Mouse (Mus musculus) kidney, adult 2 months (tissue): ENCODE measurements around the gene Olfr402. TPM values are rescaled to one million over a fixed set of nuclear protein-coding genes. Genes with fewer than 3 reads are reported as not detected.

Experiments
- DNase-seq: peaks from one replicate; pipeline ENCODE4 v3.0.0; 2021
- H3K27ac ChIP-seq: fragments of 200-500 bp; 2 replicates; pipeline ENCODE4 v1.5.1; 2012; ENCODE audit warnings: low read depth, low read length, control low read depth, inconsistent platforms; ENCODE audit not compliant: insufficient read depth
- H3K27me3 ChIP-seq: fragments of 200-500 bp; replicated peaks from 2 replicates; pipeline ENCODE4 v1.6.1; 2012; ENCODE audit warnings: mild to moderate bottlenecking, moderate library complexity, low read length, inconsistent platforms; ENCODE audit not compliant: control insufficient read depth, insufficient read depth
- H3K36me3 ChIP-seq: fragments of 200-500 bp; 2 replicates; pipeline ENCODE4 v1.6.1; 2012; ENCODE audit warnings: mild to moderate bottlenecking, moderate library complexity, low read length, inconsistent platforms; ENCODE audit not compliant: control insufficient read depth, insufficient read depth
- H3K4me1 ChIP-seq: fragments of 200-500 bp; 2 replicates; pipeline ENCODE4 v1.6.1; 2011; ENCODE audit warnings: low read length; ENCODE audit not compliant: control insufficient read depth, insufficient read depth
- H3K4me3 ChIP-seq: fragments of 200-500 bp; 2 replicates; pipeline ENCODE4 v1.5.1; 2011; ENCODE audit warnings: mild to moderate bottlenecking, low read depth, low read length, control low read depth; ENCODE audit not compliant: insufficient read depth
- CTCF ChIP-seq: fragments of 200-500 bp; conservative IDR thresholded peaks from 2 replicates; pipeline ENCODE4 v1.5.1; 2011; ENCODE audit warnings: low read depth, mild to moderate bottlenecking, control low read depth, low read length, moderate library complexity, mixed read lengths; ENCODE audit not compliant: insufficient read depth, insufficient read length
- POLR2A ChIP-seq: fragments of 200-500 bp; IDR thresholded peaks from one replicate; pipeline ENCODE4 v1.6.1; 2011; ENCODE audit warnings: low read depth, low read length, control low read depth
- polyA plus RNA-seq: library from polyadenylated mRNA; depleted of rRNA; stranded (reverse); fragments of >200 nt; gene quantifications from 2 replicates; pipeline ENCODE4 v1.2.3, GENCODE M21; 2012; rRNA removed

The Olfr402 gene
- polyA plus RNA-seq, 1 experiment = not detected

DNA sequence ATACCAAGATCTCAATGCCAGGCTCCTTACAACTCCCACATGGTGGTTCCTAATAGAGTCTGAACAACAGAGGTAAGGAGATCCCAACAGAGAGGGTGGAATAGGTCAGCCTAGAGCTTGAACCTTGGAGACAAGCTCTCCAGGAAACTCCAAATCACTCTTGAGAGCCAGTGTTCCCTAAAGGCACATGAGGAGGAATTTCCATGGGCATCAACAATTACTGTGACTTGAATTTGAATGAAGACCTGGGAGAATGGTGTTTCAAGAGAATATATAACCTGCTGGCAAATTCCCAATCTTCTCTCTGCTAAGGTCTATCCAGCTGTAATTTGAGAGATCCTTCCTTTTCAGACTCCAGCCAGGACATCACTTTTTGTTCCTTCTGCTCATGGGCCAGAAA lies 32.6 kb downstream of the Olfr402 start, which contains the start of gene Olfr403:
Gene Olfr403 (plus strand): TSS at position 301 of the 400 bp plus-strand sequence.
- no peak for TF ChIP-seq CTCF
- no peak for TF ChIP-seq POLR2A
- Histone ChIP-seq H3K27me3 (no peaks in the 10 kb centered on the region), H3K4me3 (no peak within 1 kb of the TSS), H3K36me3 (no peaks in the 10 kb centered on the region), H3K27ac (no peak within 1 kb of the TSS), H3K4me1 (no peaks in the 10 kb centered on the region)
- DNase-seq = no peak

Other genes starting within 250 kb of the Olfr402 start
- gene Olfr395, start 244.2 kb upstream of the Olfr402 start, polyA plus RNA-seq = not detected in 2 replicates
- gene Olfr23, start 216.9 kb upstream of the Olfr402 start, polyA plus RNA-seq = not detected in 2 replicates
- not detected in 2 replicates for gene Olfr397, start 192.7 kb upstream of the Olfr402 start, polyA plus RNA-seq
- gene Olfr398, start 163.1 kb upstream of the Olfr402 start, polyA plus RNA-seq = not detected in 2 replicates
- gene Olfr139, start 97.0 kb upstream of the Olfr402 start, polyA plus RNA-seq = not detected in 2 replicates
- gene Olfr399, start 96.9 kb upstream of the Olfr402 start, polyA plus RNA-seq = not detected in 2 replicates
- not detected in 2 replicates for gene Zfp616, start 83.6 kb upstream of the Olfr402 start, polyA plus RNA-seq
- gene Olfr401, start 39.8 kb upstream of the Olfr402 start, polyA plus RNA-seq = not detected in 2 replicates
- not detected in 2 replicates for gene Olfr403, start 32.7 kb downstream of the Olfr402 start, polyA plus RNA-seq
- not detected in 2 replicates for gene Olfr43, start 57.9 kb downstream of the Olfr402 start, polyA plus RNA-seq
- not detected in 2 replicates for gene Olfr406, start 106.3 kb downstream of the Olfr402 start, polyA plus RNA-seq
- not detected in 2 replicates for gene Olfr59, start 130.2 kb downstream of the Olfr402 start, polyA plus RNA-seq
- not detected in 2 replicates for gene Olfr410, start 184.5 kb downstream of the Olfr402 start, polyA plus RNA-seq
- not detected in 2 replicates for gene Olfr411, start 199.1 kb downstream of the Olfr402 start, polyA plus RNA-seq
- not detected in 2 replicates for gene Olfr412, start 208.5 kb downstream of the Olfr402 start, polyA plus RNA-seq